Mouse (Mus musculus) CH12.LX (cell line): ENCODE results near the gene March7.

Experiments
- CHD2 ChIP-seq: IDR thresholded peaks from 2 replicates; pipeline ENCODE4 v1.6.1; 2011; ENCODE audit warnings: low read length, improper control_type of control experiment
- CTCF ChIP-seq, 2 experiments: IDR thresholded peaks in 1 of 2; conservative IDR thresholded peaks in 1 of 2; 2 replicates each; pipeline ENCODE4 v1.5.1; 2011 to 2012; ENCODE audit warnings: low read depth in 2 of 2, low read length in 2 of 2, improper control_type of control experiment in 1 of 2, inconsistent platforms in 1 of 2, mild to moderate bottlenecking in 1 of 2, moderate library complexity in 1 of 2
- KAT2A ChIP-seq: IDR thresholded peaks from 2 replicates; pipeline ENCODE4 v1.6.1; 2012; ENCODE audit warnings: low read length, improper control_type of control experiment, inconsistent platforms; ENCODE audit not compliant: insufficient replicate concordance
- MXI1 ChIP-seq: IDR thresholded peaks from 2 replicates; pipeline ENCODE4 v1.6.1; 2011; ENCODE audit warnings: mild to moderate bottlenecking, low read depth, low read length, improper control_type of control experiment
- POLR2A ChIP-seq: IDR thresholded peaks from 2 replicates; pipeline ENCODE4 v1.6.1; 2011; ENCODE audit warnings: low read depth, mild to moderate bottlenecking, improper control_type of control experiment, low read length
- SIN3A ChIP-seq: IDR thresholded peaks from 2 replicates; pipeline ENCODE4 v1.6.1; 2012; ENCODE audit warnings: low read length, improper control_type of control experiment, inconsistent platforms
- TBP ChIP-seq: conservative IDR thresholded peaks from 2 replicates; pipeline ENCODE4 v1.6.1; 2011; ENCODE audit warnings: low read depth, low read length, improper control_type of control experiment
- USF2 ChIP-seq: conservative IDR thresholded peaks from 2 replicates; pipeline ENCODE4 v1.6.1; 2011; ENCODE audit warnings: low read depth, low read length, improper control_type of control experiment
- ZC3H11A ChIP-seq: IDR thresholded peaks from 2 replicates; pipeline ENCODE4 v1.6.1; 2012; ENCODE audit warnings: low read depth, mild to moderate bottlenecking, inconsistent platforms, low read length, improper control_type of control experiment
- ZMIZ1 ChIP-seq: IDR thresholded peaks from 2 replicates; pipeline ENCODE4 v1.6.1; 2012; ENCODE audit warnings: low read depth, mild to moderate bottlenecking, inconsistent platforms, low read length, improper control_type of control experiment

DNA sequence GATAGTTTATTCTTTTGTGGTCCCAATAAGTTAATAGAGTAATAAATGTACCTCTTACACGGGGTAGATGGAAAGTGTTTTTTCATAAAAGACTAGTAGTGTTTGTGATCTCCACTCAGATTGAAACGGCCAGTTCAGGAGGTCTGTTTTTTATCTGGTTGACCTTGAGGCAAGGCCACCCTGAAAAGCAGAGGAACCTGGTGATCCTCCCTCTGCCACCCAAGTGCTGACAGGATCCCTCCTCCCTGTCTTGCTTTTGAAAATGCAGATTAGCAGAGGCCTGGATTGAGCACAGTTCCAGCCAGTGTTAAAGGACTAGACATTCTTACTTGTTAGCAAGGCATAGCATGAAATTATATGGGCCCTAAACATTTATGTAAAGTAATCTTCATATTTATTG lies 23.5 kb downstream of the March7 start:
- TF ChIP-seq POLR2A (no peak), MXI1 (no peak), CTCF (conservative IDR thresholded peaks at IDR 0.05 in 1 of 2, IDR thresholded peaks at IDR 0.05 in 1 of 2; ENCODE audit: low read depth in 2 of 2, low read length in 2 of 2) (no peak), ZMIZ1 (no peak), SIN3A (no peak), ZC3H11A (no peak), KAT2A (no peak), TBP (no peak), CHD2 (no peak), USF2 (no peak)
